In genomic region chr19:10219108-10219507, GRCm38 (mm10) we compare ENCODE assay signal across 9 mouse cellular contexts. TPM values are rescaled to one million over a fixed set of nuclear protein-coding genes. Genes with fewer than 3 reads are reported as not detected.
DNase-seq lines count a peak whose midpoint lies in the region; ATAC-seq and TF ChIP-seq lines count a peak whose summit lies in the region.
"Had no signal": no experiment of that assay in that cellular context is flagged by ENCODE, and none has a peak within 500 bp of the region (broad histone marks: within the 10 kb centered on the region; RNA-seq: fewer than 3 reads in every experiment).

No protein-coding gene starts in this region.

- no peak overlapping the region for H3K4me2 ChIP-seq in liver, embryonic 14.5 days (ENCODE audit: low read depth)
- H3K4me2 ChIP-seq: neural tube, embryonic 13.5 days had no signal

- peaks cover 94% of the 10 kb centered on the region for H3K4me1 ChIP-seq in E14TG2a.4 (replicated peaks; ENCODE audit: low read depth, low read length)
- peaks cover 34% of the 10 kb centered on the region for H3K4me1 ChIP-seq in embryonic facial prominence, embryonic 10.5 days
- 0 out of 4 replicates have a peak, but pooled peaks cover 0 to 2% of the 10 kb centered on the region in 2 experiments for H3K4me1 ChIP-seq in liver, embryonic 14.5 days (replicated peaks; ENCODE audit: control insufficient read depth in 2 of 2, insufficient read depth in 2 of 2, low read length in 1 of 2)
- H3K4me1 ChIP-seq: neural tube, embryonic 13.5 days had no signal

- 57% methylated on average over 3 of the region's 3 CpGs for WGBS in embryonic facial prominence, embryonic 10.5 days
- WGBS in liver, embryonic 14.5 days (ENCODE audit: insufficient replicate concordance): 35% methylated on average over 3 of the region's 3 CpGs

- H3K4me3 ChIP-seq in E14TG2a.4 (replicated peaks; ENCODE audit: low read length): peak overlapping the region; percentile 32; the same call in 1 of the 2 replicates
- H3K4me3 ChIP-seq in embryonic facial prominence, embryonic 10.5 days: no peak overlapping the region
- H3K4me3 ChIP-seq in liver, embryonic 14.5 days (ENCODE audit: insufficient read depth in 1 of 2, low read depth in 2 of 2, low read length in 2 of 2): no peak overlapping the region
- H3K4me3 ChIP-seq: neural tube, embryonic 13.5 days had no signal

- H3K9me3 ChIP-seq in E14TG2a.4 (ENCODE audit: low read length): no peaks in the 10 kb centered on the region
- no peaks in the 10 kb centered on the region for H3K9me3 ChIP-seq in embryonic facial prominence, embryonic 10.5 days
- no peaks in the 10 kb centered on the region for H3K9me3 ChIP-seq in liver, embryonic 14.5 days (ENCODE audit: control insufficient read depth, low read length)
- H3K9me3 ChIP-seq: neural tube, embryonic 13.5 days had no signal

- peak; percentile 91 for TF ChIP-seq CTCF in E14TG2a.4 (conservative IDR thresholded peaks at IDR 0.05; ENCODE audit: low read length)
- TF ChIP-seq CTCF in liver, embryonic 14.5 days (IDR thresholded peaks at IDR 0.05; ENCODE audit: low read depth): peak; percentile 76

- no peaks in the 10 kb centered on the region for H3K27me3 ChIP-seq in E14TG2a.4 (ENCODE audit: insufficient read depth, low read length)
- no peaks in the 10 kb centered on the region for H3K27me3 ChIP-seq in embryonic facial prominence, embryonic 10.5 days (replicated peaks; ENCODE audit: low read depth, poor library complexity, severe bottlenecking)
- no peaks in the 10 kb centered on the region for H3K27me3 ChIP-seq in liver, embryonic 14.5 days (ENCODE audit: control insufficient read depth, insufficient read depth, low read length)
- H3K27me3 ChIP-seq: neural tube, embryonic 13.5 days had no signal

- DNase-seq in cerebellum, adult 18-20 months: peak; percentile 34 to 53
- no peak for DNase-seq in cerebellum, adult 9-11 months
- peak; percentile 42 to 74 for DNase-seq in layer of hippocampus, adult 18-20 months (ENCODE audit: low spot score in 2 of 2)
- DNase-seq in layer of hippocampus, adult 9-10 months (ENCODE audit: low spot score): no peak
- peak; percentile 61 for DNase-seq in embryonic facial prominence, embryonic 10.5 days (ENCODE audit: low spot score)
- DNase-seq in liver, embryonic 14.5 days (ENCODE audit: low read depth in 3 of 3, low spot score in 3 of 3): peak in 2 of 3 experiments; percentile 41 to 45
- DNase-seq in thymus, postnatal 14 days: peak; percentile 50

- H3K27ac ChIP-seq in embryonic facial prominence, embryonic 10.5 days (replicated peaks): no peak overlapping the region
- H3K27ac ChIP-seq in liver, embryonic 14.5 days: no peak overlapping the region
- H3K27ac ChIP-seq: neural tube, embryonic 13.5 days had no signal

- TF ChIP-seq EP300 in liver, embryonic 14.5 days (IDR thresholded peaks at IDR 0.05; ENCODE audit: low read depth): no peak

- H3K36me3 ChIP-seq in E14TG2a.4 (ENCODE audit: insufficient read depth, low read length): peaks cover 95% of the 10 kb centered on the region
- H3K36me3 ChIP-seq in embryonic facial prominence, embryonic 10.5 days (replicated peaks): peaks cover 6% of the 10 kb centered on the region; the same call in 1 of the 2 replicates
- H3K36me3 ChIP-seq in liver, embryonic 14.5 days (replicated peaks; ENCODE audit: control insufficient read depth, insufficient read depth, low read depth): no peaks in the 10 kb centered on the region
- H3K36me3 ChIP-seq: neural tube, embryonic 13.5 days had no signal

- no peak overlapping the region for H3K9ac ChIP-seq in liver, embryonic 14.5 days (replicated peaks)
- H3K9ac ChIP-seq: neural tube, embryonic 13.5 days had no signal

- peak; percentile 25; the same call in 1 of the 2 replicates for ATAC-seq in liver, embryonic 14.5 days (ENCODE audit: insufficient read depth)

RNA-seq across cellular contexts. Expression of gene Fen1, which starts 15.1 kb away (rescaled TPM):
- total RNA-seq in layer of hippocampus, adult 18-20 months (2021): 10 to 100 TPM in 1 of 2 experiments, 1 to 10 TPM in 1; 9.5 to 10.7 TPM
- 183 and 199 TPM in 2 replicates for polyA plus RNA-seq in embryonic facial prominence, embryonic 10.5 days (2016; fragmentation: Nextera tagmentation; extraction: Ambion mirVana)
- polyA plus RNA-seq in liver, embryonic 14.5 days (2012; rRNA removed): 53.1 and 75.8 TPM in 2 replicates
- polyA plus RNA-seq in liver, embryonic 14.5 days (2014; fragmentation: Nextera tagmentation; extraction: Ambion mirVana): 131 and 145 TPM in 2 replicates

RNA-seq across cellular contexts. Expression of gene Tmem258, which starts 15.3 kb away (rescaled TPM):
- total RNA-seq in layer of hippocampus, adult 18-20 months (2021): 10 to 100 TPM; 81.9 to 84.8 TPM
- 379 and 394 TPM in 2 replicates for polyA plus RNA-seq in embryonic facial prominence, embryonic 10.5 days (2016; fragmentation: Nextera tagmentation; extraction: Ambion mirVana)
- polyA plus RNA-seq in liver, embryonic 14.5 days (2012; rRNA removed): 78.6 and 107 TPM in 2 replicates
- polyA plus RNA-seq in liver, embryonic 14.5 days (2014; fragmentation: Nextera tagmentation; extraction: Ambion mirVana): 397 and 402 TPM in 2 replicates

RNA-seq across cellular contexts. Expression of gene Myrf, which starts 21.4 kb away (rescaled TPM):
- total RNA-seq in layer of hippocampus, adult 18-20 months (2021): 10 to 100 TPM; 31.9 to 33.9 TPM
- 4.2 TPM in 2 replicates for polyA plus RNA-seq in embryonic facial prominence, embryonic 10.5 days (2016; fragmentation: Nextera tagmentation; extraction: Ambion mirVana)
- 6.4 and 9.1 TPM in 2 replicates for polyA plus RNA-seq in liver, embryonic 14.5 days (2012; rRNA removed)
- 3.5 and 3.7 TPM in 2 replicates for polyA plus RNA-seq in liver, embryonic 14.5 days (2014; fragmentation: Nextera tagmentation; extraction: Ambion mirVana)

RNA-seq across cellular contexts. Expression of gene Fads1, which starts 36.4 kb away (rescaled TPM):
- total RNA-seq in layer of hippocampus, adult 18-20 months (2021): 100 to 1,000 TPM; 187 to 200 TPM
- polyA plus RNA-seq in embryonic facial prominence, embryonic 10.5 days (2016; fragmentation: Nextera tagmentation; extraction: Ambion mirVana): 151 and 156 TPM in 2 replicates
- polyA plus RNA-seq in liver, embryonic 14.5 days (2012; rRNA removed): 27.3 and 32.1 TPM in 2 replicates
- polyA plus RNA-seq in liver, embryonic 14.5 days (2014; fragmentation: Nextera tagmentation; extraction: Ambion mirVana): 45.2 and 50.5 TPM in 2 replicates

Comparison
In these comparisons a context has a peak if more than half of its experiments do, and no peak if none do; other contexts are left out.
1. DNase-seq: peak in cerebellum, adult 18-20 months (2 of 2), layer of hippocampus, adult 18-20 months (2 of 2), embryonic facial prominence, embryonic 10.5 days (single experiment), liver, embryonic 14.5 days (2 of 3) and thymus, postnatal 14 days (single experiment); none in cerebellum, adult 9-11 months (single experiment) and layer of hippocampus, adult 9-10 months (single experiment).